Mouse (Mus musculus) MEL (cell line): ENCODE measurements around the gene Zswim7. TPM values are rescaled to one million over a fixed set of nuclear protein-coding genes. Genes with fewer than 3 reads are reported as not detected.

Experiments used
- DNase-seq: peaks from one replicate; pipeline ENCODE4 v3.0.0; 2011; ENCODE audit warnings: low read depth, low spot score
- H3K27ac ChIP-seq: 2 replicates; pipeline ENCODE4 v1.5.1; 2012; ENCODE audit warnings: low read depth, mild to moderate bottlenecking, control low read depth, low read length, moderate library complexity; ENCODE audit not compliant: control insufficient read depth
- H3K27me3 ChIP-seq, 2 experiments: fragments of 150-350 bp in 1 of 2; sonication (generic) in 1 of 2; 2 replicates each; pipeline ENCODE4 v1.6.1; 2012; ENCODE audit warnings: low read length in 2 of 2, mild to moderate bottlenecking in 2 of 2, improper control_type of control experiment in 1 of 2, moderate library complexity in 1 of 2; ENCODE audit not compliant: insufficient read depth in 2 of 2, control insufficient read depth in 1 of 2
- H3K36me3 ChIP-seq, 2 experiments: 2 replicates each; pipeline ENCODE4 v1.6.1; 2012 to 2014; ENCODE audit warnings: low read length in 2 of 2, improper control_type of control experiment in 1 of 2, inconsistent platforms in 1 of 2, mild to moderate bottlenecking in 1 of 2; ENCODE audit not compliant: insufficient read depth in 2 of 2, control insufficient read depth in 1 of 2
- H3K4me1 ChIP-seq, 2 experiments: fragments of 150-350 bp in 1 of 2; sonication (generic) in 1 of 2; 2 replicates each; pipeline ENCODE4 v1.6.1; 2012; ENCODE audit warnings: low read length in 2 of 2, improper control_type of control experiment in 1 of 2, mild to moderate bottlenecking in 1 of 2; ENCODE audit not compliant: insufficient read depth in 2 of 2, control insufficient read depth in 1 of 2
- H3K4me3 ChIP-seq, 2 experiments: fragments of 150-350 bp in 1 of 2; sonication (generic) in 1 of 2; 2 replicates each; pipeline ENCODE4 v1.5.1; 2012; ENCODE audit warnings: low read depth in 2 of 2, low read length in 2 of 2, mild to moderate bottlenecking in 2 of 2, moderate library complexity in 2 of 2, control low read depth in 1 of 2, improper control_type of control experiment in 1 of 2; ENCODE audit not compliant: control insufficient read depth in 1 of 2, insufficient read depth in 1 of 2
- H3K79me2 ChIP-seq: 2 replicates; pipeline ENCODE4 v1.6.1; 2012; ENCODE audit warnings: mild to moderate bottlenecking, low read length, moderate library complexity; ENCODE audit not compliant: control insufficient read depth, poor library complexity, insufficient read depth
- H3K9ac ChIP-seq: 2 replicates; pipeline ENCODE4 v1.6.1; 2012; ENCODE audit warnings: low read depth, mild to moderate bottlenecking, control low read depth, low read length, moderate library complexity; ENCODE audit not compliant: control insufficient read depth, poor library complexity, severe bottlenecking
- H3K9me3 ChIP-seq: fragments of 150-350 bp; sonication (generic); replicated peaks from 2 replicates; pipeline ENCODE4 v1.6.1; 2012; ENCODE audit warnings: mild to moderate bottlenecking, low read length, improper control_type of control experiment, moderate library complexity; ENCODE audit not compliant: insufficient read depth
- BHLHE40 ChIP-seq: IDR thresholded peaks from 2 replicates; pipeline ENCODE4 v1.6.1; 2012; ENCODE audit warnings: low read depth, mild to moderate bottlenecking, inconsistent platforms, low read length, improper control_type of control experiment, borderline replicate concordance
- CHD1 ChIP-seq: IDR thresholded peaks from 2 replicates; pipeline ENCODE4 v1.6.1; 2012; ENCODE audit warnings: low read depth, mild to moderate bottlenecking, inconsistent platforms, low read length, improper control_type of control experiment
- E2F4 ChIP-seq: IDR thresholded peaks from 2 replicates; pipeline ENCODE4 v1.6.1; 2011; ENCODE audit warnings: low read depth, low read length, improper control_type of control experiment, borderline replicate concordance
- EP300 ChIP-seq, 2 experiments: IDR thresholded peaks; 2 replicates each; pipeline ENCODE4 v1.6.1; 2011; ENCODE audit warnings: improper control_type of control experiment in 2 of 2, low read length in 2 of 2, low read depth in 1 of 2, mild to moderate bottlenecking in 1 of 2
- ETS1 ChIP-seq: IDR thresholded peaks from 2 replicates; pipeline ENCODE4 v1.6.1; 2012; ENCODE audit warnings: low read depth, mild to moderate bottlenecking, inconsistent platforms, low read length, improper control_type of control experiment, moderate library complexity
- GABPA ChIP-seq: IDR thresholded peaks from 2 replicates; pipeline ENCODE4 v1.6.1; 2012; ENCODE audit warnings: low read depth, mild to moderate bottlenecking, inconsistent platforms, low read length, improper control_type of control experiment, moderate library complexity
- HCFC1 ChIP-seq: IDR thresholded peaks from 2 replicates; pipeline ENCODE4 v1.6.1; 2012; ENCODE audit warnings: low read depth, mild to moderate bottlenecking, inconsistent platforms, low read length, improper control_type of control experiment, moderate library complexity
- JUND ChIP-seq: IDR thresholded peaks from 2 replicates; pipeline ENCODE4 v1.6.1; 2011; ENCODE audit warnings: low read depth, mild to moderate bottlenecking, improper control_type of control experiment, low read length
- KAT2A ChIP-seq: conservative IDR thresholded peaks from 2 replicates; pipeline ENCODE4 v1.6.1; 2012; ENCODE audit warnings: low read depth, low read length, improper control_type of control experiment, inconsistent platforms
- MAFK ChIP-seq: IDR thresholded peaks from 2 replicates; pipeline ENCODE4 v1.6.1; 2011; ENCODE audit warnings: low read depth, mild to moderate bottlenecking, low read length, improper control_type of control experiment, borderline replicate concordance
- MAX ChIP-seq: IDR thresholded peaks from 2 replicates; pipeline ENCODE4 v1.6.1; 2011; ENCODE audit warnings: low read length, improper control_type of control experiment
- MEF2A ChIP-seq: IDR thresholded peaks from 2 replicates; pipeline ENCODE4 v1.6.1; 2014; ENCODE audit warnings: low read depth, mild to moderate bottlenecking, inconsistent platforms, low read length, improper control_type of control experiment; ENCODE audit not compliant: poor library complexity, insufficient replicate concordance, severe bottlenecking; ENCODE audit errors: extremely low read depth
- MYB ChIP-seq: IDR thresholded peaks from 2 replicates; pipeline ENCODE4 v1.6.1; 2011; ENCODE audit warnings: mild to moderate bottlenecking, low read depth, low read length, improper control_type of control experiment
- NRF1 ChIP-seq: IDR thresholded peaks from 2 replicates; pipeline ENCODE4 v1.6.1; 2014; ENCODE audit warnings: low read depth, mild to moderate bottlenecking, inconsistent platforms, low read length, improper control_type of control experiment, moderate library complexity; ENCODE audit not compliant: poor library complexity, insufficient read depth, severe bottlenecking
- POLR2A ChIP-seq, 2 experiments: IDR thresholded peaks; 2 replicates each; pipeline ENCODE4 v1.6.1; 2011 to 2012; ENCODE audit warnings: low read length in 2 of 2, mild to moderate bottlenecking in 2 of 2, control low read depth in 1 of 2, improper control_type of control experiment in 1 of 2, low read depth in 1 of 2, moderate library complexity in 1 of 2; ENCODE audit not compliant: control insufficient read depth in 1 of 2, insufficient read depth in 1 of 2, poor library complexity in 1 of 2
- POLR2AphosphoS2 ChIP-seq: IDR thresholded peaks from 2 replicates; pipeline ENCODE4 v1.6.1; 2011; ENCODE audit warnings: low read length, improper control_type of control experiment
- RAD21 ChIP-seq: IDR thresholded peaks from 2 replicates; pipeline ENCODE4 v1.6.1; 2011; ENCODE audit warnings: mild to moderate bottlenecking, low read depth, low read length, improper control_type of control experiment
- RCOR1 ChIP-seq: IDR thresholded peaks from 2 replicates; pipeline ENCODE4 v1.6.1; 2012; ENCODE audit warnings: low read depth, mild to moderate bottlenecking, inconsistent platforms, low read length, improper control_type of control experiment
- SIN3A ChIP-seq: IDR thresholded peaks from 2 replicates; pipeline ENCODE4 v1.6.1; 2012; ENCODE audit warnings: low read length, improper control_type of control experiment, inconsistent platforms
- SMC3 ChIP-seq: IDR thresholded peaks from 2 replicates; pipeline ENCODE4 v1.6.1; 2011; ENCODE audit warnings: low read depth, low read length, improper control_type of control experiment
- TAL1 ChIP-seq: IDR thresholded peaks from 2 replicates; pipeline ENCODE4 v1.6.1; 2012; ENCODE audit warnings: mild to moderate bottlenecking, inconsistent platforms, low read length, moderate library complexity, mixed read lengths
- TBP ChIP-seq: IDR thresholded peaks from 2 replicates; pipeline ENCODE4 v1.8.0; 2011; ENCODE audit warnings: low read depth, low read length, improper control_type of control experiment
- TCF12 ChIP-seq: IDR thresholded peaks from 2 replicates; pipeline ENCODE4 v1.6.1; 2014; ENCODE audit warnings: low read depth, mild to moderate bottlenecking, inconsistent platforms, low read length, improper control_type of control experiment, moderate library complexity
- UBTF ChIP-seq: IDR thresholded peaks from 2 replicates; pipeline ENCODE4 v1.6.1; 2012; ENCODE audit warnings: low read depth, mild to moderate bottlenecking, inconsistent platforms, low read length, improper control_type of control experiment, moderate library complexity, borderline replicate concordance; ENCODE audit not compliant: insufficient read depth
- USF1 ChIP-seq: IDR thresholded peaks from 2 replicates; pipeline ENCODE4 v1.6.1; 2014; ENCODE audit warnings: low read depth, mild to moderate bottlenecking, inconsistent platforms, low read length, improper control_type of control experiment, moderate library complexity
- USF2 ChIP-seq, 2 experiments: IDR thresholded peaks; 2 replicates each; pipeline ENCODE4 v1.6.1; 2011 to 2012; ENCODE audit warnings: improper control_type of control experiment in 2 of 2, low read length in 2 of 2, borderline replicate concordance in 1 of 2, inconsistent platforms in 1 of 2, low read depth in 1 of 2, mild to moderate bottlenecking in 1 of 2; ENCODE audit not compliant: insufficient read depth in 1 of 2
- ZC3H11A ChIP-seq: IDR thresholded peaks from 2 replicates; pipeline ENCODE4 v1.6.1; 2012; ENCODE audit warnings: low read depth, mild to moderate bottlenecking, inconsistent platforms, low read length, improper control_type of control experiment
- ZKSCAN1 ChIP-seq: IDR thresholded peaks from 2 replicates; pipeline ENCODE4 v1.6.1; 2012; ENCODE audit warnings: low read depth, mild to moderate bottlenecking, inconsistent platforms, low read length, improper control_type of control experiment, moderate library complexity
- ZNF384 ChIP-seq: IDR thresholded peaks from 2 replicates; pipeline ENCODE4 v1.6.1; 2012; ENCODE audit warnings: low read depth, mild to moderate bottlenecking, inconsistent platforms, low read length, improper control_type of control experiment
- polyA plus RNA-seq, 2 experiments: library from polyadenylated mRNA; stranded (reverse) in 1 of 2; unstranded in 1 of 2; fragments of >175 nt in 1 of 2; fragments of >200 nt in 1 of 2; gene quantifications; 2 replicates each; pipeline versions ENCODE4 v1.2.1 to v1.2.4; 2012; ENCODE audit warnings: low replicate concordance in 2 of 2, low read depth in 1 of 2; ENCODE audit not compliant: insufficient read length in 2 of 2, insufficient read depth in 1 of 2, missing spikeins in 1 of 2
- total RNA-seq: library from RNA; depleted of rRNA; stranded (reverse); fragments of 300-350 nt; gene quantifications from 2 replicates; pipeline ENCODE4 v1.2.3, GENCODE M21; 2012

Zswim7 gene
- total and polyA plus RNA-seq, 3 experiments = 15.1 to 18.7 TPM; not detected in 1

GRCm38 (mm10) chr11:62253380-62253779 is 27.8 kb downstream of the Zswim7 start:
- H3K36me3 ChIP-seq = peaks cover 0 to 13% of the 10 kb centered on the region in 2 experiments; a peak in 2 of 4 replicates
- H3K4me3 ChIP-seq = no peak overlapping the region
- H3K27me3 ChIP-seq = no peaks in the 10 kb centered on the region
- no peaks in the 10 kb centered on the region for H3K79me2 ChIP-seq
- no peaks in the 10 kb centered on the region for H3K9me3 ChIP-seq
- no peak for DNase-seq
- no peak for TF ChIP-seq MYB
- no peak for TF ChIP-seq UBTF
- no peak for TF ChIP-seq SMC3
- no peak for TF ChIP-seq POLR2AphosphoS2
- TF ChIP-seq ZNF384 = no peak
- no peak for TF ChIP-seq POLR2A (IDR thresholded peaks at IDR 0.05; ENCODE audit: control insufficient read depth in 1 of 2, insufficient read depth in 1 of 2, low read depth in 1 of 2, low read length in 2 of 2, poor library complexity in 1 of 2)
- no peak for TF ChIP-seq SIN3A
- TF ChIP-seq GABPA = no peak
- TF ChIP-seq USF1 = no peak
- TF ChIP-seq MAX = no peak
- no peak for TF ChIP-seq JUND
- TF ChIP-seq ETS1 = no peak
- TF ChIP-seq NRF1 = no peak
- no peak for TF ChIP-seq CHD1
- no peak for TF ChIP-seq HCFC1
- no peak for TF ChIP-seq ZKSCAN1
- no peak for TF ChIP-seq EP300 (IDR thresholded peaks at IDR 0.05; ENCODE audit: low read depth in 1 of 2, low read length in 2 of 2)
- TF ChIP-seq E2F4 = no peak
- TF ChIP-seq KAT2A = no peak
- TF ChIP-seq MEF2A = no peak
- H3K27ac ChIP-seq = no peak overlapping the region
- peaks cover 0 to 16% of the 10 kb centered on the region in 2 experiments; a peak in 3 of 4 replicates for H3K4me1 ChIP-seq
- H3K9ac ChIP-seq = no peak overlapping the region

GRCm38 (mm10) chr11:62251047-62251446 is 30.1 kb downstream of the Zswim7 start:
- H3K4me1 ChIP-seq = peaks cover 0 to 16% of the 10 kb centered on the region in 2 experiments; a peak in 3 of 4 replicates
- H3K4me3 ChIP-seq = peak overlapping the region; percentile 9 to 16; a peak in 2 of 4 replicates
- H3K27ac ChIP-seq = no peak overlapping the region
- peaks cover 0 to 13% of the 10 kb centered on the region in 2 experiments; a peak in 2 of 4 replicates for H3K36me3 ChIP-seq
- H3K9me3 ChIP-seq = no peaks in the 10 kb centered on the region
- peak; percentile 90 for DNase-seq
- H3K27me3 ChIP-seq = no peaks in the 10 kb centered on the region
- H3K79me2 ChIP-seq = no peaks in the 10 kb centered on the region
- H3K9ac ChIP-seq = peak overlapping the region; percentile 30
- peak; percentile 80 to 81; a peak in 3 of 4 replicates for TF ChIP-seq USF2 (IDR thresholded peaks at IDR 0.05; ENCODE audit: borderline replicate concordance in 1 of 2, insufficient read depth in 1 of 2, low read depth in 1 of 2, low read length in 2 of 2)
- TF ChIP-seq TAL1 = peak; percentile 40; the same call in 1 of the 2 replicates
- no peak for TF ChIP-seq TBP
- peak; percentile 81 for TF ChIP-seq MAX
- no peak for TF ChIP-seq ZKSCAN1
- no peak for TF ChIP-seq KAT2A
- TF ChIP-seq MAFK = no peak
- no peak for TF ChIP-seq SMC3
- TF ChIP-seq E2F4 = no peak
- TF ChIP-seq POLR2AphosphoS2 = no peak
- no peak for TF ChIP-seq RAD21
- no peak for TF ChIP-seq GABPA
- 0 out of 2 replicates have a peak, but pooled peaks have one; percentile 6 for TF ChIP-seq TCF12
- no peak for TF ChIP-seq JUND
- peak; percentile 93 for TF ChIP-seq RCOR1
- no peak for TF ChIP-seq HCFC1
- no peak for TF ChIP-seq MYB
- TF ChIP-seq POLR2A (IDR thresholded peaks at IDR 0.05; ENCODE audit: control insufficient read depth in 1 of 2, insufficient read depth in 1 of 2, low read depth in 1 of 2, low read length in 2 of 2, poor library complexity in 1 of 2) = no peak
- TF ChIP-seq EP300 (IDR thresholded peaks at IDR 0.05; ENCODE audit: low read depth in 1 of 2, low read length in 2 of 2) = peak; percentile 34 to 36; a peak in 3 of 4 replicates
- TF ChIP-seq ZC3H11A = no peak
- TF ChIP-seq SIN3A = peak; percentile 67
- TF ChIP-seq CHD1 = no peak
- TF ChIP-seq BHLHE40 = peak; percentile 85; the same call in 1 of the 2 replicates
